In genomic region chr4:47419268-47419973, GRCm38 (mm10) we compare ENCODE assay signal across 8 mouse cellular contexts. TPM values are rescaled to one million over a fixed set of nuclear protein-coding genes. Genes with fewer than 3 reads are reported as not detected.
DNase-seq lines count a peak whose midpoint lies in the region; ATAC-seq and TF ChIP-seq lines count a peak whose summit lies in the region.

No protein-coding gene starts in this region.

- H3K9me3 ChIP-seq in stomach, postnatal 0 days (ENCODE audit: control insufficient read depth, low read length), result no peaks in the 10 kb centered on the region

- TF ChIP-seq CTCF in lung, adult 2 months (IDR thresholded peaks at IDR 0.05; ENCODE audit: insufficient read depth, low read length), result peak; percentile 43
- peak; percentile 57; the same call in 1 of the 2 replicates for TF ChIP-seq CTCF in cortical plate, adult 2 months (IDR thresholded peaks at IDR 0.05; ENCODE audit: extremely low read depth, insufficient read depth, low read length)
- TF ChIP-seq CTCF in stomach, postnatal 0 days (IDR thresholded peaks at IDR 0.05; ENCODE audit: low read depth), result peak; percentile 84

- no peaks in the 10 kb centered on the region for H3K27me3 ChIP-seq in stomach, postnatal 0 days (ENCODE audit: control insufficient read depth, insufficient read depth, low read length)

- no peak for TF ChIP-seq POLR2A in lung, adult 2 months (IDR thresholded peaks at IDR 0.05; ENCODE audit: borderline replicate concordance, extremely low read depth, low read depth, low read length)
- no peak for TF ChIP-seq POLR2A in cortical plate, adult 2 months (IDR thresholded peaks at IDR 0.05; ENCODE audit: extremely low read depth, insufficient read depth, low read length)

- no peak overlapping the region for H3K4me3 ChIP-seq in lung, adult 2 months (replicated peaks; ENCODE audit: extremely low read depth, low read depth, low read length)
- no peak overlapping the region for H3K4me3 ChIP-seq in cortical plate, adult 2 months (ENCODE audit: insufficient read depth, low read length)
- H3K4me3 ChIP-seq in stomach, postnatal 0 days (ENCODE audit: low read depth, low read length), result no peak overlapping the region

- TF ChIP-seq EP300 in stomach, postnatal 0 days (optimal IDR thresholded peaks at IDR 0.05), result no peak

- H3K9ac ChIP-seq in stomach, postnatal 0 days (ENCODE audit: low read length), result no peak overlapping the region

- H3K4me1 ChIP-seq in lung, adult 2 months (ENCODE audit: control insufficient read depth, insufficient read depth, low read length), result no peaks in the 10 kb centered on the region
- no peaks in the 10 kb centered on the region for H3K4me1 ChIP-seq in cortical plate, adult 2 months (ENCODE audit: control insufficient read depth, insufficient read depth, low read length)
- H3K4me1 ChIP-seq in stomach, postnatal 0 days (replicated peaks; ENCODE audit: control insufficient read depth, insufficient read depth), result no peaks in the 10 kb centered on the region

- ATAC-seq in stomach, postnatal 0 days (ENCODE audit: low FRiP score, low TSS enrichment), result no peak

- no peak overlapping the region for H3K4me2 ChIP-seq in stomach, postnatal 0 days (replicated peaks; ENCODE audit: low read depth)

- no peaks in the 10 kb centered on the region for H3K36me3 ChIP-seq in stomach, postnatal 0 days (ENCODE audit: control insufficient read depth, insufficient read depth, low read length)

- no peak overlapping the region for H3K27ac ChIP-seq in cortical plate, adult 2 months (ENCODE audit: insufficient read depth, low read length)
- no peak overlapping the region for H3K27ac ChIP-seq in stomach, postnatal 0 days (replicated peaks)

- DNase-seq in cerebellum, adult 18-20 months, result peak; percentile 11 to 33
- DNase-seq in cerebellum, adult 11-12 months, result no peak
- DNase-seq in lung, adult 2 months, result no peak
- DNase-seq in lung, postnatal 25 days (ENCODE audit: low spot score), result no peak
- DNase-seq in induced T-regulatory cell, adult 2 months (ENCODE audit: low read depth), result peak; percentile 70
- DNase-seq in stomach, postnatal 0 days (ENCODE audit: low spot score), result no peak
- DNase-seq in thymus, adult 18-20 months, result no peak

- WGBS in lung, adult 2 months, result 27% methylated on average over 9 of the region's 9 CpGs
- 23% methylated on average over 9 of the region's 9 CpGs for WGBS in stomach, postnatal 0 days

RNA-seq across cellular contexts. Expression of gene Alg2, which starts 54.7 kb away (rescaled TPM):
- polyA plus RNA-seq in lung, adult 2 months (2012; rRNA removed), result 14.7 and 17.8 TPM in 2 replicates
- 77.2 and 81.6 TPM in 2 replicates for polyA plus RNA-seq in cortical plate, adult 2 months (2012; rRNA removed)
- 24.5 and 26.2 TPM in 2 replicates for polyA plus RNA-seq in stomach, postnatal 0 days (2015; fragmentation: Nextera tagmentation; extraction: Ambion mirVana)

RNA-seq across cellular contexts. Expression of gene Sec61b, which starts 55.0 kb away (rescaled TPM):
- polyA plus RNA-seq in lung, adult 2 months (2012; rRNA removed), result 174 and 271 TPM in 2 replicates
- 65.5 and 76.1 TPM in 2 replicates for polyA plus RNA-seq in cortical plate, adult 2 months (2012; rRNA removed)
- polyA plus RNA-seq in stomach, postnatal 0 days (2015; fragmentation: Nextera tagmentation; extraction: Ambion mirVana), result 412 and 495 TPM in 2 replicates

Comparison
In these comparisons a context has a peak if more than half of its experiments do, and no peak if none do; other contexts are left out.
1. DNase-seq: peak in cerebellum, adult 18-20 months (2 of 2) and induced T-regulatory cell, adult 2 months (single experiment); none in cerebellum, adult 11-12 months (single experiment), lung, adult 2 months (single experiment), lung, postnatal 25 days (single experiment), stomach, postnatal 0 days (single experiment) and thymus, adult 18-20 months (0 of 2).
2. Peak in every context shown above with its lines, with median percentiles within 50 percentile points of each other: CTCF ChIP-seq.